Comparison of ENCODE assay signal across 8 mouse cellular contexts in the genomic region with DNA sequence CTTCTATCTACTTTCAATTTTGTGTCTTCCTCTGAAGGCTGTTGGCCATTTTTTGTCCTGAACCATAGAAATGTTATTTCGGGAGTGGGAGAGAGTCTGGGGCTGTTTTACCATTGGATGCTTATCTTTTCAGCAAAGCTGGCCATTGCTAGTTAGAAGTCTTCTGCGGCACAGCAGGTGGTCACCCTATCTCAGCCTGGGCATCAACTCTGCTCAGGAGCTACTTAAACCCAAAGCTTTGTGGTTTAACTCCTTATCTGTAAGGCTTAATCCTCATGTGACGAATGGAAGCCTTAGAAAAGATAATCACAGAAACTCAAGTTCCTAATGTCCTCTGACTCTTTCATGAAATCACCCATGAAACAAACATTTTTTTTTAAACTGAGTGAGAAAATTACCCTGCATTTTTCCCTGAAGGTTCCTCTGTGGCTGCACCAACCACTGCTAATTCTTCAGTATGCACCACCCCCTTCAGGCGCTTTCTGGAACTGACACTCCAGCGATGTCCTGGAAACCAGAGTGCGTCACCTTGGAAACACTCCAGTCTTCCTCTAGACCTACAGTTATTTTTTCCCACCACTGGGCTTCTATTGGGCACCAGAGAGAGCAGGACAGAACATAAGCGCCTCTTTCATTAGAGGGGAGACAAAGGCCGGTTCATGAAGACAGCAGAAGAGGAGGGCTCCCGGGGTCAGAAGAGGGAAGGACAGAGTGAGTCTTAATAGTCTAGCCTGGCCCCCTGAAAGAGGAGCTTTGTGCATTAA.
A peak's percentile ranks its signal among the peaks of the same experiment; 100 is the strongest.
DNase-seq lines count a peak whose midpoint lies in the region; ATAC-seq and TF ChIP-seq lines count a peak whose summit lies in the region.

No protein-coding gene starts in this region.

- TF ChIP-seq CTCF in C2C12 (IDR thresholded peaks at IDR 0.05; ENCODE audit: control insufficient read depth, insufficient read depth, insufficient read length) = peak; percentile 35
- TF ChIP-seq CTCF in brain, embryonic 14.5 days (IDR thresholded peaks at IDR 0.05; ENCODE audit: borderline replicate concordance, extremely low read depth, insufficient read depth, insufficient read length) = peak; percentile 87

- no peak overlapping the region for H3K9ac ChIP-seq in heart, embryonic 13.5 days
- no peak overlapping the region for H3K9ac ChIP-seq in kidney, embryonic 16.5 days (replicated peaks; ENCODE audit: low read length)
- H3K9ac ChIP-seq in limb, embryonic 14.5 days (ENCODE audit: low read depth, low read length, severe bottlenecking) = no peak overlapping the region
- no peak overlapping the region for H3K9ac ChIP-seq in neural tube, embryonic 12.5 days

- peaks cover 18% of the 10 kb centered on the region for H3K27me3 ChIP-seq in C2C12 (ENCODE audit: control insufficient read depth, insufficient read depth, insufficient read length)
- H3K27me3 ChIP-seq in forebrain, embryonic 10.5 days (ENCODE audit: poor library complexity, severe bottlenecking) = no peaks in the 10 kb centered on the region
- H3K27me3 ChIP-seq in heart, embryonic 13.5 days (replicated peaks) = no peaks in the 10 kb centered on the region; the same call in 1 of the 2 replicates
- H3K27me3 ChIP-seq in kidney, embryonic 16.5 days (ENCODE audit: insufficient read depth, low read length) = no peaks in the 10 kb centered on the region
- no peaks in the 10 kb centered on the region for H3K27me3 ChIP-seq in limb, embryonic 14.5 days (ENCODE audit: control insufficient read depth, insufficient read depth, low read length)
- H3K27me3 ChIP-seq in neural tube, embryonic 12.5 days (replicated peaks) = no peaks in the 10 kb centered on the region

- 10% methylated on average over 9 of the region's 9 CpGs for whole genome bisulfite sequencing in forebrain, embryonic 10.5 days
- WGBS in heart, embryonic 13.5 days = 11% methylated on average over 9 of the region's 9 CpGs
- 27% methylated on average over 9 of the region's 9 CpGs for WGBS in kidney, embryonic 16.5 days
- 28% methylated on average over 9 of the region's 9 CpGs for WGBS in limb, embryonic 14.5 days
- 19% methylated on average over 9 of the region's 9 CpGs for WGBS in neural tube, embryonic 12.5 days

- ATAC-seq in heart, embryonic 13.5 days (ENCODE audit: extremely low read depth, insufficient number of reproducible peaks, low FRiP score, low TSS enrichment) = no peak
- ATAC-seq in kidney, embryonic 16.5 days (ENCODE audit: low FRiP score, low TSS enrichment) = peak; percentile 92
- peak; percentile 74 for ATAC-seq in limb, embryonic 14.5 days (ENCODE audit: low FRiP score, low read depth)
- ATAC-seq in neural tube, embryonic 12.5 days (ENCODE audit: low FRiP score, low read depth) = peak; percentile 94

- DNase-seq in brain, embryonic 14.5 days (ENCODE audit: low read depth) = peak; percentile 95
- DNase-seq in forebrain, embryonic 10.5 days (ENCODE audit: extremely low spot score, low spot score) = peak; percentile 84
- DNase-seq in limb, embryonic 14.5 days (ENCODE audit: low spot score) = peak; percentile 92
- DNase-seq in thymus, postnatal 36 days = peak; percentile 39 to 44

- peak overlapping the region; percentile 33; the same call in 1 of the 2 replicates for H3K4me2 ChIP-seq in heart, embryonic 13.5 days
- no peak overlapping the region for H3K4me2 ChIP-seq in kidney, embryonic 16.5 days (replicated peaks; ENCODE audit: low read depth, low read length)
- no peak overlapping the region; the same call in 1 of the 2 replicates for H3K4me2 ChIP-seq in limb, embryonic 14.5 days (replicated peaks; ENCODE audit: low read depth, low read length, severe bottlenecking)
- H3K4me2 ChIP-seq in neural tube, embryonic 12.5 days (replicated peaks) = no peak overlapping the region

- H3K4me3 ChIP-seq in C2C12 (ENCODE audit: insufficient read depth, poor library complexity, severe bottlenecking) = no peak overlapping the region
- H3K4me3 ChIP-seq in forebrain, embryonic 10.5 days = no peak overlapping the region
- H3K4me3 ChIP-seq in heart, embryonic 13.5 days = no peak overlapping the region
- H3K4me3 ChIP-seq in kidney, embryonic 16.5 days (ENCODE audit: low read length) = no peak overlapping the region
- H3K4me3 ChIP-seq in limb, embryonic 14.5 days (replicated peaks; ENCODE audit: low read length) = no peak overlapping the region
- H3K4me3 ChIP-seq in neural tube, embryonic 12.5 days = no peak overlapping the region

- H3K4me1 ChIP-seq in forebrain, embryonic 10.5 days = peaks cover 34% of the 10 kb centered on the region
- H3K4me1 ChIP-seq in heart, embryonic 13.5 days = peaks cover 12% of the 10 kb centered on the region; the same call in 1 of the 2 replicates
- no peaks in the 10 kb centered on the region for H3K4me1 ChIP-seq in kidney, embryonic 16.5 days (ENCODE audit: insufficient read depth, low read length)
- peaks cover 6% of the 10 kb centered on the region; the same call in 1 of the 2 replicates for H3K4me1 ChIP-seq in limb, embryonic 14.5 days (ENCODE audit: control insufficient read depth, insufficient read depth, low read length)
- H3K4me1 ChIP-seq in neural tube, embryonic 12.5 days = peaks cover 7% of the 10 kb centered on the region

- no peaks in the 10 kb centered on the region for H3K36me3 ChIP-seq in C2C12 (ENCODE audit: control insufficient read depth, insufficient read depth)
- H3K36me3 ChIP-seq in forebrain, embryonic 10.5 days (replicated peaks) = no peaks in the 10 kb centered on the region
- H3K36me3 ChIP-seq in heart, embryonic 13.5 days = no peaks in the 10 kb centered on the region
- no peaks in the 10 kb centered on the region for H3K36me3 ChIP-seq in kidney, embryonic 16.5 days (ENCODE audit: insufficient read depth, low read length)
- H3K36me3 ChIP-seq in limb, embryonic 14.5 days (ENCODE audit: control insufficient read depth, insufficient read depth, low read length) = no peaks in the 10 kb centered on the region
- no peaks in the 10 kb centered on the region for H3K36me3 ChIP-seq in neural tube, embryonic 12.5 days

- H3K9me3 ChIP-seq in forebrain, embryonic 10.5 days = no peaks in the 10 kb centered on the region
- no peaks in the 10 kb centered on the region for H3K9me3 ChIP-seq in heart, embryonic 13.5 days
- H3K9me3 ChIP-seq in kidney, embryonic 16.5 days (ENCODE audit: low read length) = no peaks in the 10 kb centered on the region
- no peaks in the 10 kb centered on the region for H3K9me3 ChIP-seq in limb, embryonic 14.5 days (ENCODE audit: control insufficient read depth, low read length)
- no peaks in the 10 kb centered on the region for H3K9me3 ChIP-seq in neural tube, embryonic 12.5 days

- H3K79me2 ChIP-seq in C2C12 (ENCODE audit: control insufficient read depth, insufficient read depth) = no peaks in the 10 kb centered on the region

- no peaks in the 10 kb centered on the region for H3K79me3 ChIP-seq in C2C12 (ENCODE audit: low read depth)

- TF ChIP-seq POLR2A in brain, embryonic 14.5 days (IDR thresholded peaks at IDR 0.05; ENCODE audit: borderline replicate concordance, extremely low read depth, insufficient read depth, insufficient read length, poor library complexity, severe bottlenecking) = no peak
- no peak for TF ChIP-seq POLR2A in limb, embryonic 14.5 days (IDR thresholded peaks at IDR 0.05; ENCODE audit: borderline replicate concordance, extremely low read depth, insufficient read depth, insufficient read length)

- H3K27ac ChIP-seq in forebrain, embryonic 10.5 days = peak overlapping the region; percentile 77
- H3K27ac ChIP-seq in heart, embryonic 13.5 days (replicated peaks) = no peak overlapping the region
- no peak overlapping the region for H3K27ac ChIP-seq in kidney, embryonic 16.5 days (ENCODE audit: low read length)
- 0 out of 2 replicates have a peak overlapping the region, but pooled peaks have one; percentile 52 for H3K27ac ChIP-seq in limb, embryonic 14.5 days (replicated peaks; ENCODE audit: low read depth, low read length)
- H3K27ac ChIP-seq in neural tube, embryonic 12.5 days = no peak overlapping the region

- no peak overlapping the region for H3ac ChIP-seq in C2C12 (ENCODE audit: control insufficient read depth, insufficient read length, low read depth)

TF ChIP-seq in C2C12, 6 proteins besides CTCF, POLR2A, EP300 and RAD21:
- TF ChIP-seq MYOD1 (IDR thresholded peaks at IDR 0.05; ENCODE audit: control insufficient read depth, insufficient read length, low read depth) = no peak
- no peak for TF ChIP-seq CEBPB (IDR thresholded peaks at IDR 0.05; ENCODE audit: low read depth)
- no peak for TF ChIP-seq MAX (IDR thresholded peaks at IDR 0.05)
- TF ChIP-seq FOSL1 (IDR thresholded peaks at IDR 0.05; ENCODE audit: insufficient read depth, low read length, poor library complexity, severe bottlenecking) = no peak
- TF ChIP-seq MYOG (IDR thresholded peaks at IDR 0.05; ENCODE audit: control insufficient read depth, extremely low read depth, insufficient read length) = no peak
- TF ChIP-seq USF1 (IDR thresholded peaks at IDR 0.05; ENCODE audit: low read depth) = no peak

Comparison
In these comparisons a context has a peak if more than half of its experiments do, and no peak if none do; other contexts are left out.
1. DNase-seq: peak in every context shown above with its lines; median percentile 95 in brain, embryonic 14.5 days; 92 in limb, embryonic 14.5 days; 84 in forebrain, embryonic 10.5 days; 42 in thymus, postnatal 36 days.
2. H3K27ac ChIP-seq: peak in forebrain, embryonic 10.5 days (single experiment) and limb, embryonic 14.5 days (single experiment); none in heart, embryonic 13.5 days (single experiment), kidney, embryonic 16.5 days (single experiment) and neural tube, embryonic 12.5 days (single experiment).